Mouse (Mus musculus) spleen, adult 2 months (tissue): ENCODE results near the gene Pold2. TPM values are rescaled to one million over a fixed set of nuclear protein-coding genes. Genes with fewer than 3 reads are reported as not detected.

ENCODE experiments used
- DNase-seq, 2 experiments: peaks; one replicate each; pipeline versions ENCODE4 v3.0.0 to v3.0.0-alpha.2; 2012 to 2021; ENCODE audit warnings: low spot score in 2 of 2, low read depth in 1 of 2
- H3K27ac ChIP-seq: fragments of 200-500 bp; 2 replicates; pipeline ENCODE4 v1.5.1; 2012; ENCODE audit warnings: low read length, inconsistent platforms; ENCODE audit not compliant: insufficient read depth
- H3K27me3 ChIP-seq: fragments of 200-500 bp; 2 replicates; pipeline ENCODE4 v1.6.1; 2012; ENCODE audit warnings: mild to moderate bottlenecking, moderate library complexity, low read length, inconsistent platforms; ENCODE audit not compliant: control insufficient read depth, insufficient read depth
- H3K36me3 ChIP-seq: fragments of 200-500 bp; 2 replicates; pipeline ENCODE4 v1.6.1; 2012; ENCODE audit warnings: mild to moderate bottlenecking, low read length, inconsistent platforms; ENCODE audit not compliant: control insufficient read depth, insufficient read depth
- H3K4me1 ChIP-seq: fragments of 200-500 bp; 2 replicates; pipeline ENCODE4 v1.6.1; 2011; ENCODE audit warnings: inconsistent platforms; ENCODE audit not compliant: control insufficient read depth, insufficient read depth, insufficient read length
- H3K4me3 ChIP-seq: fragments of 200-500 bp; 2 replicates; pipeline ENCODE4 v1.5.1; 2011; ENCODE audit warnings: mild to moderate bottlenecking, inconsistent platforms; ENCODE audit not compliant: insufficient read depth, insufficient read length; ENCODE audit errors: extremely low read depth
- CTCF ChIP-seq: fragments of 200-500 bp; IDR thresholded peaks from 2 replicates; pipeline ENCODE4 v1.5.1; 2011; ENCODE audit warnings: mild to moderate bottlenecking, inconsistent platforms; ENCODE audit not compliant: insufficient read depth, insufficient read length, insufficient replicate concordance; ENCODE audit errors: extremely low read depth
- POLR2A ChIP-seq: fragments of 200-500 bp; IDR thresholded peaks from 2 replicates; pipeline ENCODE4 v1.6.1; 2011; ENCODE audit warnings: low read depth, low read length, inconsistent platforms
- WGBS: fragments of 180-500 bp; shearing (Covaris S2); methylation state at CpG from one replicate; pipeline ENCODE4 v1.1.7; 2018; 5-methylcytosine and 5-hydroxymethylcytosine counted together
- polyA plus RNA-seq: library from polyadenylated mRNA; depleted of rRNA; stranded (reverse); fragments of >200 nt; gene quantifications from 2 replicates; pipeline ENCODE4 v1.2.3, GENCODE M21; 2012

Gene Pold2
- polyA plus RNA-seq, 1 experiment: 78.1 TPM

DNA sequence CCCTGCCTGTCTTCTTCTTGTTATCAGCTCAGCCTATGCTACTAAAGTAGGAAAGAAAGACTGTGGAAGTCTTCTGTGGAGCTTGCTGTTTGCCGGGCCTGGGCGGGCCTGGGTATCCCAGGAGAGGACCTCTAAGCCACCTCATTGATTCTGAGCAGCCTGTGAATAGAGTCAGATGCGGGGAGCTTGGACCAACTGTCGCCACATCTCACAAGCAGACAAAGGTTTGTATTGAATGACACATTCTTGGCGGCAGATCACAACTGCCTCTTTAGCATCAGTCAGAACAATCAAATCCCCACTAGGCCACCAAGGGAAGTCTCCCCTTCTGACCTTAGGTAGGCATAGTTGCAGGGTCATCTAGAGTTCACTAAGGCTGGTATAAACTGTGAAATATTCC lies 9.2 kb upstream of the Pold2 start:
- H3K27me3 ChIP-seq: no peaks in the 10 kb centered on the region
- TF ChIP-seq POLR2A (no peak), CTCF (no peak)
- no peak overlapping the region for H3K27ac ChIP-seq
- no peak for DNase-seq
- WGBS: 82% methylated on average over 5 of the region's 5 CpGs
- peaks cover 4% of the 10 kb centered on the region; the same call in 1 of the 2 replicates for H3K4me1 ChIP-seq
- no peak overlapping the region for H3K4me3 ChIP-seq
- no peaks in the 10 kb centered on the region for H3K36me3 ChIP-seq

DNA sequence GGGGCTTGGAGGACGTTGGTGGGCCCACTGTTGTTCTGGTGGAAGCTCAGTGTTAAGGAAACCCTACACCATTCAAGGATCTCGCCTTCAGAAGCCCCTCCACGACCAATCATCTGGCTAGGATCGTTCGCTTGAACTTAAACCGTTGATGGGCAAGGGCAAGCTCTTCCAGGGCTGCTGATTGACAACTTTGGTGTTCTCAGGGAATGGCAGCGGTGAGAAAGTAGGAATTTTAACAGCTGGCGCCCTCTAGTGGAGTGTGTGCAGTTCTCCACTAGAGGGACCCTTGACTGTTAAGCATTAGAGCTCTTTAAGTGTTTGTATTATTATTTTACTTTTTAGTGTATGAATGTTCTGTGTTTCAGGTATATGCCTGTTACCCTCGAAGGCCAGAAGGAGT lies 8.1 kb upstream of the Pold2 start:
- TF ChIP-seq CTCF: peak; percentile 52; the same call in 1 of the 2 replicates
- TF ChIP-seq POLR2A: no peak
- H3K4me1 ChIP-seq: no peaks in the 10 kb centered on the region
- DNase-seq: peak; percentile 33 to 48
- no peak overlapping the region for H3K27ac ChIP-seq
- WGBS: 19% methylated on average over 9 of the region's 9 CpGs
- H3K27me3 ChIP-seq: no peaks in the 10 kb centered on the region
- no peaks in the 10 kb centered on the region for H3K36me3 ChIP-seq
- no peak overlapping the region for H3K4me3 ChIP-seq

DNA sequence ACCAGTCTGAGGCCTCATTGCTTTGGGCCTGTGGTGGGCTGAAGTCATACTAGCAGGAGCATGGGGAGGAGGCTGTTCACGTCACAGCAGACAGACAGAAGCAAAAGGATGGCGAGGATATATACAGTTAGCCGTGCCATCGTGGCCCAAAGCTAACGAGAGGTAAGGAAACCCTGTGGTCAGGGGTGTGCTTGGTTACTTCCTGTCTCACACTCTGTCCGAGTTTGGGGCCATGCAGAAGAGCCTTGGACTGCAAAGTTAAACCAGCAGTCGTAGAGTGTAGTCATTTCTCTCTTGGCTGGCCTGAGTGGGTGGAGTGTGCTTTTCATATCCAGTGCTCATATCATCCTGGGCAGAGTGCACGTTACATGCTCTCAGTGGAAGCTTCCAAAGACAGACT lies 4.4 kb upstream of the Pold2 start:
- 18% methylated on average over 8 of the region's 8 CpGs for WGBS
- Histone ChIP-seq H3K36me3 (no peaks in the 10 kb centered on the region), H3K27ac (no peak overlapping the region), H3K4me3 (no peak overlapping the region), H3K27me3 (no peaks in the 10 kb centered on the region), H3K4me1 (peaks cover 3% of the 10 kb centered on the region; the same call in 1 of the 2 replicates)
- DNase-seq: peak in 1 of 2 experiments; percentile 20
- TF ChIP-seq POLR2A (no peak), CTCF (no peak)

DNA sequence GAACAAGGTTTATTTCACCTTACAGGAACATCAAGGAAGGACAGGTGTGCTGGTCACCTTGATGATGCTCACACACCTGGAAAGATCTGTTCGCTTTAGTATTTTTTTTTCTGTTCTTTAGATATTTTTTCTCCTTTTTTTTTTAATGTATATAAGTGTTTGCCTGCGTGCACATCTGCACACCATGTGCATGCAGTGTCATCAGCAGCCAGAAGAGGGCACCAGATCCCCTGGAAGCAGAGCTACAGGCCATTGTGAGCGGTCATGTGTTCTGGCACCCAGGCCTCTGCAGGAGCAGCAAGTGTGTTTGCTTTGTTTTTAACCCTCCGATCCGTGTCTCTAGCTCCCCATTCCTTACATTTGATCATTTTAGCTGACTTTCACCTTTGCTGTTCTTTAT lies 1.8 kb upstream of the Pold2 start:
- Histone ChIP-seq H3K27me3 (no peaks in the 10 kb centered on the region), H3K4me3 (no peak overlapping the region), H3K36me3 (no peaks in the 10 kb centered on the region), H3K4me1 (peaks cover 3% of the 10 kb centered on the region; the same call in 1 of the 2 replicates), H3K27ac (no peak overlapping the region)
- WGBS: 93% methylated on average over 5 of the region's 5 CpGs
- TF ChIP-seq POLR2A (no peak), CTCF (peak; percentile 41; the same call in 1 of the 2 replicates)
- peak in 1 of 2 experiments; percentile 33 for DNase-seq

DNA sequence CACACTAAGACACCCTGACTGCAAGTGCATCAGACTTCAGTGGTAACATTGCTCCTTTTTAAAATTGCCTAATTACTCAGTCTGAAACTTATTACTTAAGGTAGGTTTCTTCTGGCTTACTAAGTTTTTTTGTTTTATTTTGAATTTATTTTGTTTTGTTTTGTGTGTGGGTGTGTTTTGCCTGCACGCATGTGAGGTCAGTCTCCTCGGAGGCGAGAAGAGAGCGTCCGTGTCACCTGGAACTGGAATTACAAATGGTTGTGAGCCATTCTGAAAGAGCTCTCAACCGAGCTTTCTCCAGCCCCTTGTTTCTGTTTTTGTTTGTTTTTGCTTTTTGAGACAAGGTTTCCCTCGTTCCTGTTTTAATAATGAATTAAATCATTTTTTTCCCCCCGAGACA lies 569 bp upstream of the Pold2 start:
- Histone ChIP-seq H3K27ac (peak overlapping the region; percentile 76), H3K36me3 (peaks cover 9% of the 10 kb centered on the region), H3K4me3 (no peak overlapping the region), H3K27me3 (no peaks in the 10 kb centered on the region), H3K4me1 (peaks cover 3% of the 10 kb centered on the region; the same call in 1 of the 2 replicates)
- 55% methylated on average over 8 of the region's 8 CpGs for WGBS
- TF ChIP-seq POLR2A: no peak
- no peak for TF ChIP-seq CTCF
- DNase-seq: no peak

DNA sequence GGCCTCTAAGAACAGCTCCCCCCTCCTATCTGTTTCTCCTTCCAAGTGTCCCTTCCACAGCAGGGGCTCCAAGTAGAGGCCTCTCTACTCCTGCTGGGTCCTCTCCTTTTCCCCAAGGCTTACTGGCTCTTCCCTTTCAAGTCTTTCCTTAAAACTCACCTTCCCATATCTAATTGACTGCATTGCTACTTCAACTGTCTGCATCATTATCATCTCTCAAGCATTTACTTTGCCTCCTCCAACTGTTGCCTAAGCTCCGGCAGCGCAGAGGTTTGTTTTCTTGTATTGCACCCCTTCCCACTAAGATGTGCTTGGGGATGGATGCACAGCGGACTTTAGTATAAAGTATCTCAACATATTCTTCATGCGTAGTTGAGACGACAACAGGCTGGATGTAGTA lies 671 bp downstream of the Pold2 start:
- Histone ChIP-seq H3K4me3 (peak overlapping the region; percentile 84), H3K36me3 (peaks cover 17% of the 10 kb centered on the region), H3K4me1 (peaks cover 3% of the 10 kb centered on the region; the same call in 1 of the 2 replicates), H3K27me3 (no peaks in the 10 kb centered on the region), H3K27ac (no peak overlapping the region)
- WGBS: 2% methylated on average over 5 of the region's 5 CpGs
- DNase-seq: no peak
- no peak for TF ChIP-seq POLR2A
- TF ChIP-seq CTCF: no peak

DNA sequence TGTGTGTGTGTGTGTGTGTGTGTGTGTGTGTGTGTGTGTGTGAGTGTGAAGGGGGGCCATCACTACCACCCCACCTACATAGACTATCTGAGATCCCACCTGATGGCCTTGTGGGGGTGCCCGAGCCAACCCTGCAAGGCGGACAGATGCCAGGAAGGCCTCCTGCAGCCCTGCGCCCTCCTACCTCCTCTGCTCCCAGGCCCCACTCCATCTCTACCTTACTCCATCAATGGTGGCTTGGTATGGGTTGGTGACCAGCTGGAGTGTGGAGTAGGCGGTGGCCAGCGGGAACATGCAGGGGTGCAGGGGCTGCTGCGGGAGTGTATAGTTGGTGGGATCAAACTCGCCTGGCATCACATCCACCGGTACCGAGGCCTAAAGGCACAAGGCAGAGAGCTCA lies 4.9 kb downstream of the Pold2 start:
- Histone ChIP-seq H3K36me3 (peaks cover 27% of the 10 kb centered on the region), H3K4me1 (no peaks in the 10 kb centered on the region; the same call in 1 of the 2 replicates), H3K27me3 (no peaks in the 10 kb centered on the region), H3K4me3 (no peak overlapping the region), H3K27ac (no peak overlapping the region)
- 98% methylated on average over 9 of the region's 9 CpGs for WGBS
- TF ChIP-seq CTCF (no peak), POLR2A (no peak)
- DNase-seq: no peak
